Mouse (Mus musculus) G1E (cell line): ENCODE measurements around the gene Hnrnpa2b1. TPM values are rescaled to one million over a fixed set of nuclear protein-coding genes. Genes with fewer than 3 reads are reported as not detected.

ENCODE experiments used
- ATAC-seq: 2 replicates; pipeline ENCODE4 v1.8.0; 2016; ENCODE audit warnings: mild to moderate bottlenecking; ENCODE audit not compliant: insufficient number of reproducible peaks, poor library complexity, low FRiP score, severe bottlenecking; ENCODE audit errors: extremely low read depth
- DNase-seq: peaks from one replicate; pipeline ENCODE4 v3.0.0; 2012; ENCODE audit warnings: low spot score
- H3K27me3 ChIP-seq: 2 replicates; pipeline ENCODE4 v1.6.1; 2012; ENCODE audit warnings: mild to moderate bottlenecking, low read length, inconsistent platforms; ENCODE audit not compliant: insufficient read depth
- H3K36me3 ChIP-seq: replicated peaks from 2 replicates; pipeline ENCODE3; 2012; ENCODE audit warnings: mild to moderate bottlenecking, inconsistent platforms
- H3K4me1 ChIP-seq: 2 replicates; pipeline ENCODE4 v1.6.1; 2012; ENCODE audit warnings: low read depth, low read length, inconsistent platforms, mixed read lengths; ENCODE audit not compliant: insufficient read depth
- H3K4me3 ChIP-seq: 2 replicates; pipeline ENCODE4 v1.5.1; 2012; ENCODE audit warnings: low read depth, mild to moderate bottlenecking, inconsistent platforms, low read length, moderate library complexity, mixed read lengths
- H3K9me3 ChIP-seq: replicated peaks from 2 replicates; pipeline ENCODE4 v1.6.1; 2012; ENCODE audit warnings: inconsistent platforms
- CTCF ChIP-seq: IDR thresholded peaks from 2 replicates; pipeline ENCODE4 v1.5.1; 2012; ENCODE audit warnings: low read depth, low read length, inconsistent platforms, mixed read lengths
- GATA1 ChIP-seq: IDR thresholded peaks from 2 replicates; pipeline ENCODE4 v1.6.1; 2012; ENCODE audit warnings: borderline replicate concordance, low read length, inconsistent platforms, mixed read lengths
- GATA2 ChIP-seq: IDR thresholded peaks from 2 replicates; pipeline ENCODE4 v1.6.1; 2012; ENCODE audit warnings: low read depth, low read length, inconsistent platforms, borderline replicate concordance
- POLR2AphosphoS5 ChIP-seq: IDR thresholded peaks from 2 replicates; pipeline ENCODE4 v1.6.1; 2012; ENCODE audit warnings: low read depth, low read length, inconsistent platforms; ENCODE audit not compliant: insufficient replicate concordance
- TAL1 ChIP-seq: conservative IDR thresholded peaks from 2 replicates; pipeline ENCODE4 v1.6.1; 2012; ENCODE audit warnings: low read depth, low read length, inconsistent platforms, mixed read lengths
- polyA plus RNA-seq: library from polyadenylated mRNA; stranded (reverse); fragments of >175 nt; gene quantifications from 2 replicates; pipeline ENCODE4 v1.2.3, GENCODE M21; 2012
- total RNA-seq, 2 experiments: library from RNA; stranded (forward) in 1 of 2; stranded (reverse) in 1 of 2; fragments of 200-1000 nt in 1 of 2; fragments of >200 nt in 1 of 2; fragmentation: Nextera tagmentation in 1 of 2; gene quantifications; 2 replicates each; pipeline ENCODE4 v1.2.3; 2014 to 2017

Hnrnpa2b1 gene
- total and polyA plus RNA-seq, 3 experiments, result 574 to 1,396 (median 906) TPM

GRCm38 (mm10) chr6:51424537-51424936 lies 45.2 kb downstream of the Hnrnpa2b1 start:
- H3K4me3 ChIP-seq, result no peak overlapping the region
- TF ChIP-seq TAL1, result no peak
- TF ChIP-seq GATA1, result no peak
- no peak for TF ChIP-seq CTCF
- TF ChIP-seq GATA2, result no peak
- no peak for TF ChIP-seq POLR2AphosphoS5
- ATAC-seq (no peak), DNase-seq (no peak)
- H3K9me3 ChIP-seq, result no peaks in the 10 kb centered on the region
- H3K36me3 ChIP-seq, result no peaks in the 10 kb centered on the region
- no peaks in the 10 kb centered on the region; the same call in 1 of the 2 replicates for H3K4me1 ChIP-seq
- H3K27me3 ChIP-seq, result peaks cover 9% of the 10 kb centered on the region

- no peak for DNase-seq
These were observed 46.1 kb downstream of the Hnrnpa2b1 start for GRCm38 (mm10) chr6:51423466-51424122.

GRCm38 (mm10) chr6:51417306-51417936 lies 52.3 kb downstream of the Hnrnpa2b1 start:
- Histone ChIP-seq H3K36me3 (no peaks in the 10 kb centered on the region), H3K4me1 (no peaks in the 10 kb centered on the region), H3K9me3 (no peaks in the 10 kb centered on the region), H3K27me3 (peaks cover 3% of the 10 kb centered on the region; the same call in 1 of the 2 replicates), H3K4me3 (no peak overlapping the region)
- TF ChIP-seq GATA2, result no peak
- no peak for TF ChIP-seq GATA1
- no peak for TF ChIP-seq TAL1
- TF ChIP-seq CTCF, result no peak
- ATAC-seq, result no peak
- DNase-seq, result no peak

More at GRCm38 (mm10) chr6:51423466-51424122, 46.1 kb downstream of the Hnrnpa2b1 start:
- H3K4me3 ChIP-seq, result no peak overlapping the region
- H3K36me3 ChIP-seq, result no peaks in the 10 kb centered on the region
- H3K27me3 ChIP-seq, result peaks cover 10% of the 10 kb centered on the region
- ATAC-seq, result no peak
- no peaks in the 10 kb centered on the region; the same call in 1 of the 2 replicates for H3K4me1 ChIP-seq
- TF ChIP-seq CTCF, result no peak
- no peak for TF ChIP-seq GATA1
- TF ChIP-seq POLR2AphosphoS5, result no peak
- TF ChIP-seq GATA2, result no peak
- no peak for TF ChIP-seq TAL1
- no peaks in the 10 kb centered on the region for H3K9me3 ChIP-seq

GRCm38 (mm10) chr6:51416433-51416832 lies 53.3 kb downstream of the Hnrnpa2b1 start:
- H3K9me3 ChIP-seq, result no peaks in the 10 kb centered on the region
- H3K4me1 ChIP-seq, result no peaks in the 10 kb centered on the region
- TF ChIP-seq GATA1, result no peak
- TF ChIP-seq POLR2AphosphoS5, result no peak
- no peak for TF ChIP-seq GATA2
- no peak for TF ChIP-seq CTCF
- TF ChIP-seq TAL1, result no peak
- ATAC-seq (no peak), DNase-seq (no peak)
- H3K27me3 ChIP-seq, result peaks cover 3% of the 10 kb centered on the region; the same call in 1 of the 2 replicates
- H3K36me3 ChIP-seq, result no peaks in the 10 kb centered on the region
- no peak overlapping the region for H3K4me3 ChIP-seq

Other genes with a start within 250 kb of the Hnrnpa2b1 start
- not detected in 2 replicates for gene Nfe2l3, start 37.2 kb downstream of the Hnrnpa2b1 start, total RNA-seq (2014; fragmentation: Nextera tagmentation)
- gene Nfe2l3, start 37.2 kb downstream of the Hnrnpa2b1 start, total RNA-seq (2017), result 0.27 TPM in 1 of 2 replicates, not detected in the other
- not detected in 2 replicates for gene Nfe2l3, start 37.2 kb downstream of the Hnrnpa2b1 start, polyA plus RNA-seq
- 254 and 291 TPM in 2 replicates for gene Cbx3, start 466 bp upstream of the Hnrnpa2b1 start, total RNA-seq (2014; fragmentation: Nextera tagmentation)
- gene Cbx3, start 466 bp upstream of the Hnrnpa2b1 start, total RNA-seq (2017), result 523 and 598 TPM in 2 replicates
- 72.8 and 98.2 TPM in 2 replicates for gene Cbx3, start 466 bp upstream of the Hnrnpa2b1 start, polyA plus RNA-seq
- gene Snx10, start 54.0 kb upstream of the Hnrnpa2b1 start, total RNA-seq (2014; fragmentation: Nextera tagmentation), result not detected in 2 replicates
- 1.2 and 1.5 TPM in 2 replicates for gene Snx10, start 54.0 kb upstream of the Hnrnpa2b1 start, total RNA-seq (2017)
- gene Snx10, start 54.0 kb upstream of the Hnrnpa2b1 start, polyA plus RNA-seq, result not detected in 2 replicates